ENCODE assay signal across 9 mouse cellular contexts in genomic region chr1:192789111-192789522, GRCm38 (mm10). TPM values are rescaled to one million over a fixed set of nuclear protein-coding genes. Genes with fewer than 3 reads are reported as not detected.
DNase-seq lines count a peak whose midpoint lies in the region; ATAC-seq lines count a peak whose summit lies in the region.
"Had no signal": no experiment of that assay in that cellular context is flagged by ENCODE, and none has a peak within 500 bp of the region (broad histone marks: within the 10 kb centered on the region; RNA-seq: fewer than 3 reads in every experiment).

No protein-coding gene starts in this region.

- H3K4me3 ChIP-seq in embryonic facial prominence, embryonic 11.5 days (ENCODE audit: low read depth, low read length): no peak overlapping the region
- H3K4me3 ChIP-seq in lung, embryonic 15.5 days: no peak overlapping the region
- H3K4me3 ChIP-seq: liver, embryonic 13.5 days had no signal

- H3K4me1 ChIP-seq in embryonic facial prominence, embryonic 11.5 days (ENCODE audit: control insufficient read depth, insufficient read depth, low read length): peaks cover 13% of the 10 kb centered on the region
- H3K4me1 ChIP-seq in lung, embryonic 15.5 days: peaks cover 52% of the 10 kb centered on the region

- H3K9ac ChIP-seq in embryonic facial prominence, embryonic 11.5 days (replicated peaks; ENCODE audit: low read length): no peak overlapping the region
- H3K9ac ChIP-seq in lung, embryonic 15.5 days: no peak overlapping the region
- H3K9ac ChIP-seq: liver, embryonic 13.5 days had no signal

- H3K9me3 ChIP-seq in embryonic facial prominence, embryonic 11.5 days (replicated peaks; ENCODE audit: control insufficient read depth, low read length): no peaks in the 10 kb centered on the region
- no peaks in the 10 kb centered on the region for H3K9me3 ChIP-seq in lung, embryonic 15.5 days
- H3K9me3 ChIP-seq: liver, embryonic 13.5 days had no signal

- peak; percentile 50 to 65 for DNase-seq in left cerebral cortex, postnatal 10 days (ENCODE audit: extremely low spot score in 1 of 2, low spot score in 2 of 2)
- no peak for DNase-seq in left cerebral cortex, adult 11 months (ENCODE audit: low spot score)
- no peak for DNase-seq in embryonic facial prominence, embryonic 11.5 days (ENCODE audit: low spot score)
- peak; percentile 91 to 92 for DNase-seq in heart, adult 9 months (ENCODE audit: low spot score in 2 of 2)
- DNase-seq in kidney, adult 9 months: peak; percentile 44
- DNase-seq in liver: no peak
- DNase-seq: liver, embryonic 13.5 days had no signal

- peak overlapping the region; percentile 66 for H3K27ac ChIP-seq in embryonic facial prominence, embryonic 11.5 days (replicated peaks; ENCODE audit: low read depth, low read length)
- peak overlapping the region; percentile 92 for H3K27ac ChIP-seq in lung, embryonic 15.5 days
- H3K27ac ChIP-seq: liver, embryonic 13.5 days had no signal

- H3K36me3 ChIP-seq in embryonic facial prominence, embryonic 11.5 days (replicated peaks; ENCODE audit: control insufficient read depth, insufficient read depth, low read depth, low read length): no peaks in the 10 kb centered on the region
- H3K36me3 ChIP-seq in lung, embryonic 15.5 days: no peaks in the 10 kb centered on the region
- H3K36me3 ChIP-seq: liver, embryonic 13.5 days had no signal

- 61% methylated on average over 10 of the region's 10 CpGs for WGBS in embryonic facial prominence, embryonic 11.5 days
- 36% methylated on average over 10 of the region's 10 CpGs for WGBS in lung, embryonic 15.5 days

- ATAC-seq in embryonic facial prominence, embryonic 11.5 days (replicated peaks; ENCODE audit: insufficient number of reproducible peaks, low FRiP score, low TSS enrichment, low read depth): no peak
- peak; percentile 88 for ATAC-seq in lung, embryonic 15.5 days (ENCODE audit: borderline replicate concordance, extremely low read depth, low FRiP score, low TSS enrichment)
- no peak for ATAC-seq in activated CD4-positive, CD25-positive, alpha-beta regulatory T cell, adult 4 months

- H3K27me3 ChIP-seq in embryonic facial prominence, embryonic 11.5 days (ENCODE audit: control insufficient read depth, insufficient read depth, low read length): no peaks in the 10 kb centered on the region
- no peaks in the 10 kb centered on the region for H3K27me3 ChIP-seq in lung, embryonic 15.5 days
- H3K27me3 ChIP-seq: liver, embryonic 13.5 days had no signal

- no peak overlapping the region for H3K4me2 ChIP-seq in embryonic facial prominence, embryonic 11.5 days (ENCODE audit: low read depth, low read length)
- H3K4me2 ChIP-seq in lung, embryonic 15.5 days: no peak overlapping the region
- H3K4me2 ChIP-seq: liver, embryonic 13.5 days had no signal

- intact Hi-C loops in left cerebral cortex, postnatal 10 days (cut with DNase I): loop anchor here (10.0 kb wide), 1 partner anchor 336 kb away; no protein-coding TSS in a partner anchor

RNA-seq across cellular contexts. Expression of gene Hhat, which starts 18.1 kb away (rescaled TPM):
- 1 to 10 TPM; 1.7 to 1.8 TPM for total RNA-seq in left cerebral cortex, postnatal 10 days (2021)
- polyA plus RNA-seq in embryonic facial prominence, embryonic 11.5 days (2014; fragmentation: Nextera tagmentation; extraction: Ambion mirVana): 9.1 and 11.7 TPM in 2 replicates
- 10.7 TPM in 2 replicates for polyA plus RNA-seq in lung, embryonic 15.5 days (2015; fragmentation: Nextera tagmentation; extraction: Ambion mirVana)
- 1 to 10 TPM in 1 of 2 experiments, under 1 TPM in 1; 0.89 to 1.6 TPM for polyA plus RNA-seq in activated CD4-positive, CD25-positive, alpha-beta regulatory T cell, adult 4 months (2017; shearing (Covaris generic))

Comparison
In these comparisons a context has a peak if more than half of its experiments do, and no peak if none do; other contexts are left out.
1. DNase-seq: peak in left cerebral cortex, postnatal 10 days (2 of 2), heart, adult 9 months (2 of 2) and kidney, adult 9 months (single experiment); none in left cerebral cortex, adult 11 months (single experiment), embryonic facial prominence, embryonic 11.5 days (single experiment) and liver (single experiment).